21 mouse cellular contexts compared by ENCODE assay signal in the genomic region with DNA sequence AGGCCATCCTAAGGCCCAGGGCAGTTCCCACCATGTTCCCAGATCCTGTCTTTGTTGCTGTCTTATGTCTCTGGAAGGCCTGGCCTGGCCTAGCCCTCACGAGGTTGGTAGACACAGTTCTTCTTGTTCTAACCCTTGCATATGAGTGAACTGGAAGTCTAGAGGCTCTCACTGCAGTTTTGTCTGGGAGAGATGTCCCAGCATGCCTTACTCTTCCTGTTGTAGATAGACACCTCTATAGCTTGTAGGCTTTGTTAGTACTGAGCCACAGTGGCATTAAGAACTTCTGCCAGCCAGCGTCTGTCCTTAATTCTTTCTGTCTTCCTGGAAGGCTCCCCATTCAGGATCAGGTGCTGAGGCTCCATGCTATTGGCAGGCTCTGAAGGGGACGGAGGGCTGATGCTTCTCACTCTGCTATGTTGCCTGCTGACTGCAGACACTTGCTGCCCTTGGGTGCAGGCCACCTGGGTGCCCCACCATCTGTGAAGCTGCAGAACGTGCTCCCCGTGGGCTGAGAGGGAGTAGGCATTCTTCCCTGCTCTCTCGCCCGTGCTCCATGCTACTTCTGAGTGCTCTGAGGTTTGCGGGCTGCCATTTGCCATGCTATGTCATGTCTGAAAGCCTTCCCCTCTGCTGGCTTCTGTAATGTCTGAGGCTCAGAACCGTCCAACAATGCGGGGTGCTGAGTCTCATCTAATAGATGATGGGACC.
A peak's percentile ranks its signal among the peaks of the same experiment; 100 is the strongest.
DNase-seq lines count a peak whose midpoint lies in the region; ATAC-seq and TF ChIP-seq lines count a peak whose summit lies in the region.
"Had no signal": no experiment of that assay in that cellular context is flagged by ENCODE, and none has a peak within 500 bp of the region (broad histone marks: within the 10 kb centered on the region; RNA-seq: fewer than 3 reads in every experiment).

No protein-coding gene starts in this region.

- H3K9ac ChIP-seq in heart, embryonic 11.5 days (ENCODE audit: low read depth, low read length), result no peak overlapping the region
- H3K9ac ChIP-seq: kidney, embryonic 15.5 days; neural tube, embryonic 15.5 days had no signal

- H3K27ac ChIP-seq in layer of hippocampus, adult 2 months, result peak overlapping the region; percentile 97
- H3K27ac ChIP-seq in heart, embryonic 11.5 days (ENCODE audit: low read depth, low read length), result no peak overlapping the region
- H3K27ac ChIP-seq: embryonic facial prominence, embryonic 10.5 days; heart, adult 2 months; kidney, embryonic 15.5 days; neural tube, embryonic 15.5 days had no signal

- no peaks in the 10 kb centered on the region for H3K9me3 ChIP-seq in heart, embryonic 11.5 days (replicated peaks; ENCODE audit: control insufficient read depth, low read length)
- H3K9me3 ChIP-seq: embryonic facial prominence, embryonic 10.5 days; kidney, embryonic 15.5 days; neural tube, embryonic 15.5 days had no signal

- TF ChIP-seq CTCF in layer of hippocampus, adult 2 months (conservative IDR thresholded peaks at IDR 0.05), result no peak

- peak; percentile 53 to 56 for DNase-seq in cerebellum, postnatal 10 days
- no peak for DNase-seq in cerebellum, adult 8-10 months
- DNase-seq in layer of hippocampus, adult 2 months (ENCODE audit: low spot score in 2 of 2), result no peak
- no peak for DNase-seq in layer of hippocampus, postnatal 25 days (ENCODE audit: extremely low spot score in 1 of 2, low spot score in 1 of 2)
- DNase-seq in naive thymus-derived CD4-positive, alpha-beta T cell, adult 2 months (ENCODE audit: low read depth), result peak; percentile 46
- peak; percentile 54 to 71 for DNase-seq in thymus, postnatal 36 days
- no peak for DNase-seq in frontal cortex, postnatal 36 days (ENCODE audit: low spot score in 2 of 2)
- DNase-seq: adrenal gland, postnatal 36 days; cerebellum, adult 18-20 months; gastrocnemius, postnatal 36 days; heart, adult 2 months; heart, postnatal 36 days; kidney, adult 11 months; kidney, postnatal 36 days; lung, postnatal 4 days; right cerebral cortex, adult 18-20 months had no signal

- H3K4me2 ChIP-seq in heart, embryonic 11.5 days, result no peak overlapping the region
- H3K4me2 ChIP-seq: kidney, embryonic 15.5 days; midbrain, embryonic 11.5 days; neural tube, embryonic 15.5 days had no signal

- 90% methylated on average over 10 of the region's 10 CpGs for WGBS in heart, embryonic 11.5 days (ENCODE audit: insufficient replicate concordance)

- H3K4me1 ChIP-seq in heart, embryonic 11.5 days (ENCODE audit: control insufficient read depth, insufficient read depth, low read length), result peaks cover 7% of the 10 kb centered on the region
- H3K4me1 ChIP-seq: kidney, embryonic 15.5 days had no signal

- H3K36me3 ChIP-seq in heart, embryonic 11.5 days (ENCODE audit: control insufficient read depth, insufficient read depth, low read length), result no peaks in the 10 kb centered on the region
- H3K36me3 ChIP-seq: embryonic facial prominence, embryonic 10.5 days; kidney, embryonic 15.5 days; neural tube, embryonic 15.5 days had no signal

- H3K27me3 ChIP-seq in heart, embryonic 11.5 days (ENCODE audit: control insufficient read depth, insufficient read depth, low read length), result no peaks in the 10 kb centered on the region
- H3K27me3 ChIP-seq: kidney, embryonic 15.5 days; neural tube, embryonic 15.5 days had no signal

- ATAC-seq in heart, embryonic 11.5 days (replicated peaks; ENCODE audit: insufficient number of reproducible peaks, low FRiP score, low TSS enrichment), result no peak

- no peak overlapping the region for H3K4me3 ChIP-seq in layer of hippocampus, adult 2 months
- H3K4me3 ChIP-seq in heart, embryonic 11.5 days (ENCODE audit: low read depth, low read length), result no peak overlapping the region
- H3K4me3 ChIP-seq: embryonic facial prominence, embryonic 10.5 days; heart, adult 2 months; kidney, embryonic 15.5 days; neural tube, embryonic 15.5 days had no signal

Comparison
In these comparisons a context has a peak if more than half of its experiments do, and no peak if none do; other contexts are left out.
1. DNase-seq: peak in cerebellum, postnatal 10 days (2 of 2), naive thymus-derived CD4-positive, alpha-beta T cell, adult 2 months (single experiment) and thymus, postnatal 36 days (2 of 2); none in cerebellum, adult 8-10 months (single experiment), layer of hippocampus, adult 2 months (0 of 2), layer of hippocampus, postnatal 25 days (0 of 2) and frontal cortex, postnatal 36 days (0 of 2).